Mouse (Mus musculus): ENCODE results near the gene Wfikkn1. TPM values are rescaled to one million over a fixed set of nuclear protein-coding genes. Genes with fewer than 3 reads are reported as not detected.

The Wfikkn1 gene
- polyA plus RNA-seq, 1 experiment: 0.25 TPM

GRCm38 (mm10) chr17:25831451-25832281 lies 49.0 kb downstream of the Wfikkn1 start:
- Histone ChIP-seq H3ac (ENCODE audit: control insufficient read depth, insufficient read length) (peak overlapping the region; percentile 46), H3K4me3 (peak overlapping the region; percentile 52), H3K27me3 (ENCODE audit: control insufficient read depth, insufficient read depth, insufficient read length) (no peaks in the 10 kb centered on the region), H3K36me3 (ENCODE audit: control insufficient read depth, insufficient read depth) (no peaks in the 10 kb centered on the region), H3K4me2 (ENCODE audit: low read depth) (peak overlapping the region; percentile 94), H3K79me2 (ENCODE audit: control insufficient read depth, insufficient read depth) (peaks cover 37% of the 10 kb centered on the region)
- TF ChIP-seq POLR2AphosphoS2 (IDR thresholded peaks at IDR 0.05; ENCODE audit: insufficient read length, low read depth) (peak; percentile 73), POLR2A (IDR thresholded peaks at IDR 0.05; ENCODE audit: insufficient read length, low read depth) (peak; percentile 3), TCF12 (IDR thresholded peaks at IDR 0.05; ENCODE audit: insufficient read depth, poor library complexity, severe bottlenecking) (no peak), REST (IDR thresholded peaks at IDR 0.05; ENCODE audit: insufficient read depth, insufficient read length) (no peak)

- H3K36me3 ChIP-seq (ENCODE audit: control insufficient read depth, insufficient read depth): no peaks in the 10 kb centered on the region
- peak overlapping the region; percentile 52 for H3K4me3 ChIP-seq
- no peak for TF ChIP-seq MYOD1 (IDR thresholded peaks at IDR 0.05; ENCODE audit: control insufficient read depth in 1 of 3, insufficient read length in 2 of 3, low read depth in 2 of 3)
- peak; percentile 9 for TF ChIP-seq POLR2A (IDR thresholded peaks at IDR 0.05; ENCODE audit: insufficient read length, low read depth)
- H3K79me2 ChIP-seq (ENCODE audit: control insufficient read depth, insufficient read depth): peaks cover 37% of the 10 kb centered on the region
- H3ac ChIP-seq (ENCODE audit: control insufficient read depth, insufficient read length): no peak overlapping the region
- peak overlapping the region; percentile 94 for H3K4me2 ChIP-seq (ENCODE audit: low read depth)
- H3K27me3 ChIP-seq (ENCODE audit: control insufficient read depth, insufficient read depth, insufficient read length): no peaks in the 10 kb centered on the region
These were observed 49.7 kb downstream of the Wfikkn1 start for GRCm38 (mm10) chr17:25830806-25831431.

GRCm38 (mm10) chr17:25830200-25830753 lies 50.4 kb downstream of the Wfikkn1 start:
- Histone ChIP-seq H3K4me2 (ENCODE audit: low read depth) (no peak overlapping the region), H3K27me3 (ENCODE audit: control insufficient read depth, insufficient read depth, insufficient read length) (no peaks in the 10 kb centered on the region), H3K36me3 (ENCODE audit: control insufficient read depth, insufficient read depth) (no peaks in the 10 kb centered on the region), H3K79me2 (ENCODE audit: control insufficient read depth, insufficient read depth) (peaks cover 37% of the 10 kb centered on the region), H3ac (ENCODE audit: control insufficient read depth, insufficient read length) (no peak overlapping the region), H3K4me3 (peak overlapping the region; percentile 32)
- TF ChIP-seq POLR2A (IDR thresholded peaks at IDR 0.05; ENCODE audit: insufficient read length, low read depth): peak; percentile 26
- no peak for TF ChIP-seq CEBPB (IDR thresholded peaks at IDR 0.05; ENCODE audit: insufficient read depth, poor library complexity, severe bottlenecking)

GRCm38 (mm10) chr17:25829558-25830017 lies 51.1 kb downstream of the Wfikkn1 start:
- Histone ChIP-seq H3K4me2 (ENCODE audit: low read depth) (peak overlapping the region; percentile 62), H3K79me2 (ENCODE audit: control insufficient read depth, insufficient read depth) (peaks cover 35% of the 10 kb centered on the region), H3K36me3 (ENCODE audit: control insufficient read depth, insufficient read depth) (no peaks in the 10 kb centered on the region), H3K4me3 (peak overlapping the region; percentile 32), H3K27me3 (ENCODE audit: control insufficient read depth, insufficient read depth, insufficient read length) (no peaks in the 10 kb centered on the region), H3ac (ENCODE audit: control insufficient read depth, insufficient read length) (peak overlapping the region; percentile 13)
- TF ChIP-seq POLR2A (IDR thresholded peaks at IDR 0.05; ENCODE audit: insufficient read length, low read depth) (peak; percentile 13), E2F4 (IDR thresholded peaks at IDR 0.05; ENCODE audit: insufficient read depth) (no peak), POLR2AphosphoS2 (IDR thresholded peaks at IDR 0.05; ENCODE audit: insufficient read length, low read depth) (peak; percentile 74)

- H3K4me2 ChIP-seq (ENCODE audit: low read depth): peak within 1 kb of the TSS; percentile 62
- peak within 1 kb of the TSS; percentile 13 for H3ac ChIP-seq (ENCODE audit: control insufficient read depth, insufficient read length)
- H3K36me3 ChIP-seq (ENCODE audit: control insufficient read depth, insufficient read depth): no peaks in the 10 kb centered on the region
- TF ChIP-seq REST (IDR thresholded peaks at IDR 0.05; ENCODE audit: insufficient read depth, insufficient read length) (no peak), POLR2A (IDR thresholded peaks at IDR 0.05; ENCODE audit: insufficient read length, low read depth) (peak; percentile 74), TCF12 (IDR thresholded peaks at IDR 0.05; ENCODE audit: insufficient read depth, poor library complexity, severe bottlenecking) (no peak), TCF3 (IDR thresholded peaks at IDR 0.05; ENCODE audit: insufficient read length, low read depth) (no peak), USF1 (IDR thresholded peaks at IDR 0.05; ENCODE audit: low read depth) (no peak), E2F4 (IDR thresholded peaks at IDR 0.05; ENCODE audit: insufficient read depth) (no peak), POLR2AphosphoS2 (IDR thresholded peaks at IDR 0.05; ENCODE audit: insufficient read length, low read depth) (peak; percentile 74), CEBPB (IDR thresholded peaks at IDR 0.05; ENCODE audit: insufficient read depth, poor library complexity, severe bottlenecking) (0 out of 2 replicates have a peak, but pooled peaks have one; percentile 19), SRF (IDR thresholded peaks at IDR 0.05; ENCODE audit: control insufficient read depth, insufficient read length, low read depth) (no peak)
- H3K79me2 ChIP-seq (ENCODE audit: control insufficient read depth, insufficient read depth): peaks cover 28% of the 10 kb centered on the region
- H3K4me3 ChIP-seq: peak within 1 kb of the TSS; percentile 32
- H3K27me3 ChIP-seq (ENCODE audit: control insufficient read depth, insufficient read depth, insufficient read length): no peaks in the 10 kb centered on the region
These were observed 51.7 kb downstream of the Wfikkn1 start, which contains the start of gene Jmjd8 for GRCm38 (mm10) chr17:25828712-25829557. TSS of gene Jmjd8 (plus strand) at chr17:25828867.

All from myocyte (in vitro differentiated cells).